Mouse (Mus musculus) stomach, embryonic 16.5 days (tissue): Measurements from ENCODE around the gene Mob4. TPM values are rescaled to one million over a fixed set of nuclear protein-coding genes. Genes with fewer than 3 reads are reported as not detected.

Experiments
- ATAC-seq: fragments of 200-750 bp; cut with Nextera tagmentation; 2 replicates; pipeline ENCODE4 v1.8.0; 2017; ENCODE audit warnings: moderate number of reproducible peaks, moderate TSS enrichment; ENCODE audit not compliant: insufficient read depth, low FRiP score
- H3K27ac ChIP-seq: fragments of 300-500 bp; sonication (generic); 2 replicates; pipeline ENCODE4 v1.5.1; 2014; ENCODE audit warnings: low read length
- H3K27me3 ChIP-seq: fragments of 300-500 bp; sonication (generic); 2 replicates; pipeline ENCODE4 v1.6.1; 2014; ENCODE audit warnings: low read length, control low read depth, mixed read lengths; ENCODE audit not compliant: control insufficient read depth, insufficient read depth
- H3K36me3 ChIP-seq: fragments of 300-500 bp; sonication (generic); 2 replicates; pipeline ENCODE4 v1.6.1; 2014; ENCODE audit warnings: low read length; ENCODE audit not compliant: control insufficient read depth, insufficient read depth
- H3K4me1 ChIP-seq: fragments of 300-500 bp; sonication (generic); 2 replicates; pipeline ENCODE4 v1.6.1; 2014; ENCODE audit warnings: low read length, control low read depth, mixed read lengths; ENCODE audit not compliant: control insufficient read depth, insufficient read depth
- H3K4me2 ChIP-seq: fragments of 300-500 bp; sonication (generic); 2 replicates; pipeline ENCODE4 v1.6.1; 2014; ENCODE audit warnings: low read depth, low read length, mixed read lengths
- H3K4me3 ChIP-seq: fragments of 300-500 bp; sonication (generic); replicated peaks from 2 replicates; pipeline ENCODE4 v1.5.1; 2014; ENCODE audit warnings: mild to moderate bottlenecking, low read length
- H3K9ac ChIP-seq: fragments of 300-500 bp; sonication (generic); 2 replicates; pipeline ENCODE4 v1.6.1; 2014; ENCODE audit warnings: low read length
- H3K9me3 ChIP-seq: fragments of 300-500 bp; sonication (generic); replicated peaks from 2 replicates; pipeline ENCODE4 v1.6.1; 2016; ENCODE audit warnings: low read length, control low read depth; ENCODE audit not compliant: control insufficient read depth
- WGBS: fragments of 180-500 bp; shearing (Covaris S2); extraction: QIAGEN DNeasy Blood & Tissue Kit; methylation state at CpG from one replicate; pipeline ENCODE4 v1.1.7; 2014; 5-methylcytosine and 5-hydroxymethylcytosine counted together
- polyA plus RNA-seq: library from polyadenylated mRNA; unstranded; fragments of >200 nt; fragmentation: Nextera tagmentation; extraction: Ambion mirVana; gene quantifications from 2 replicates; pipeline ENCODE4 v1.2.1, GENCODE M21; 2015

The Mob4 gene
- 153 TPM in 2 replicates for polyA plus RNA-seq

- Histone ChIP-seq H3K36me3 (no peaks in the 10 kb centered on the region), H3K4me1 (peaks cover 13% of the 10 kb centered on the region), H3K9me3 (no peaks in the 10 kb centered on the region), H3K4me3 (peak within 1 kb of the TSS; percentile 100), H3K27ac (peak within 1 kb of the TSS; percentile 100), H3K4me2 (peak within 1 kb of the TSS; percentile 78), H3K9ac (peak within 1 kb of the TSS; percentile 100), H3K27me3 (no peaks in the 10 kb centered on the region)
- peak; percentile 97 for ATAC-seq
- under 1% methylated on average over 42 of the region's 42 CpGs for WGBS
Observed at GRCm38 (mm10) chr1:55130943-55131401, at the start of gene Mob4. TSS of gene Mob4 (plus strand) at chr1:55131231.

- H3K36me3 ChIP-seq: peaks cover 50% of the 10 kb centered on the region
Observed at GRCm38 (mm10) chr1:55082106-55082505, 48.9 kb upstream of the Mob4 start.

DNA sequence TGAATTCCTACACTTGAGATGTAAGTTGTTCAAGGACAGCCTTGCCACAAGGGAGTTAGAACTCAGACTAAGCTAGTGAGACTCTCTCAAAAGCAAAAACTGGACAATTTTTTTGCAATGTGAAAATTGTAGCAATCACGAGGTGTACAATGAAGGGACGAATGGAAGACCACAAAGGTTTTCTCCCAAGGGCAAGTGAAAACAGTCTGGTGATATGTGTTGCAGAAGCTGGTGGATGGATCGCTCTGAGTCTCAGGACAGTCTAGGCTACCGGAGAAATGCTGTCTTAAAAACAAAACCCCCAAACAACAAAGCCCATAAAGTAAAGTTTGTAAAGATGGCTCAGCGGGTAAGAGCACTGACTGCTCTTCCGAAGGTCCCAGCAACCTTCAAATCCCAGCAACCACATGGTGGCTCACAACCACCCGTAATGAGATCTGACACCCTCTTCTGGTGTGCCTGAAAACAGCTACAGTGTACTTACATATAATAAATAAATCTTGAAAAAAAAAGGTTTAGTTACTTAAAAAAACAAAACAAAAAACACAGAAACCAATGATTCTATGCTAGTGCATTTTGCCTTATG is 45.2 kb upstream of the Mob4 start:
- no peak for ATAC-seq
- H3K4me3 ChIP-seq: peak overlapping the region; percentile 96
- no peak overlapping the region for H3K27ac ChIP-seq
- H3K36me3 ChIP-seq: peaks cover 38% of the 10 kb centered on the region
- peaks cover 28% of the 10 kb centered on the region for H3K4me1 ChIP-seq
- peak overlapping the region; percentile 78 for H3K4me2 ChIP-seq
- WGBS: 51% methylated on average over 7 of the region's 7 CpGs
- H3K9me3 ChIP-seq: no peaks in the 10 kb centered on the region
- peak overlapping the region; percentile 42 for H3K9ac ChIP-seq
- no peaks in the 10 kb centered on the region for H3K27me3 ChIP-seq

More at GRCm38 (mm10) chr1:55082106-55082505, 48.9 kb upstream of the Mob4 start:
- no peak overlapping the region for H3K27ac ChIP-seq
- H3K4me3 ChIP-seq: no peak overlapping the region
- ATAC-seq: no peak
- WGBS: 77% methylated on average over 1 of the region's 1 CpGs
- H3K27me3 ChIP-seq: no peaks in the 10 kb centered on the region
- no peak overlapping the region for H3K9ac ChIP-seq
- H3K4me2 ChIP-seq: no peak overlapping the region
- no peaks in the 10 kb centered on the region for H3K9me3 ChIP-seq
- H3K4me1 ChIP-seq: peaks cover 21% of the 10 kb centered on the region

DNA sequence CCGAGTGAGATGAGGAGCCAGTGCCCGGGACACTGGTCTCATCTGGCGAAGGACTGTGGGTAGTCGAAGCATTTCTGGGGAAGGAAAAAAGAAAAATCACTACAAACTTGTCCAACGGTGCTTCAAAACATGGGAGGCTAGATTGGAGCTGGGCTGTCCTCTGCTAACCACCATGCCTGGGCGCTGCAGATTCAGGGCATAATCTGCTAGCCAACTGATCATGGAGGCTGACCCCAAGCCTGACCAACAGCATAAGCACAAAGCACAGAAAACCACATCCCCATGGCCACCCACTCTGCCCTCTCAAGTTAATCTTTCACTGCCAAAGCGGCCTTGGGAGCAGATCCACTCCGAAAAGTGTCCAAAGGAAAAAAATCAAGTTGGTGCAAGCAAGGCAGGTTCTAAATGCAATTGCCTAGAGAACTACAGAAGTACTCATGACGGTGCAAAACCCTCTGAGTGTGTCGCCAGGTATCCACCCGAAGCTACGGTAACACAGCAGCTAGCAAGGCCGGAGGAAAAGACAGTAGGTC is 44.1 kb upstream of the Mob4 start:
- no peak for ATAC-seq
- Histone ChIP-seq H3K27me3 (no peaks in the 10 kb centered on the region), H3K4me1 (peaks cover 28% of the 10 kb centered on the region), H3K9ac (peak overlapping the region; percentile 98), H3K4me2 (peak overlapping the region; percentile 78), H3K27ac (peak overlapping the region; percentile 98), H3K4me3 (peak overlapping the region; percentile 96), H3K9me3 (no peaks in the 10 kb centered on the region), H3K36me3 (peaks cover 36% of the 10 kb centered on the region)
- under 1% methylated on average over 13 of the region's 13 CpGs for WGBS

GRCm38 (mm10) chr1:55087401-55087904 is 43.6 kb upstream of the Mob4 start:
- under 1% methylated on average over 57 of the region's 57 CpGs for WGBS
- peak; percentile 27; the same call in 1 of the 2 replicates for ATAC-seq
- Histone ChIP-seq H3K4me2 (peak overlapping the region; percentile 78), H3K4me1 (peaks cover 28% of the 10 kb centered on the region), H3K36me3 (peaks cover 31% of the 10 kb centered on the region), H3K27me3 (no peaks in the 10 kb centered on the region), H3K4me3 (peak overlapping the region; percentile 96), H3K27ac (peak overlapping the region; percentile 98), H3K9ac (peak overlapping the region; percentile 98), H3K9me3 (no peaks in the 10 kb centered on the region)

GRCm38 (mm10) chr1:55087932-55088610 is 43.0 kb upstream of the Mob4 start, which contains the start of the genes Hspe1 and Hspd1:
TSS of gene Hspe1 (plus strand) at chr1:55088132.
TSS of gene Hspd1 (minus strand) at chr1:55088243.
- Histone ChIP-seq H3K9me3 (no peaks in the 10 kb centered on the region), H3K4me3 (peak within 1 kb of the TSS; percentile 96), H3K27ac (peak within 1 kb of the TSS; percentile 98), H3K36me3 (peaks cover 26% of the 10 kb centered on the region), H3K4me1 (peaks cover 28% of the 10 kb centered on the region), H3K4me2 (peak within 1 kb of the TSS; percentile 86), H3K9ac (peak within 1 kb of the TSS; percentile 98), H3K27me3 (no peaks in the 10 kb centered on the region)
- under 1% methylated on average over 76 of the region's 76 CpGs for WGBS
- ATAC-seq: peak; percentile 96

DNA sequence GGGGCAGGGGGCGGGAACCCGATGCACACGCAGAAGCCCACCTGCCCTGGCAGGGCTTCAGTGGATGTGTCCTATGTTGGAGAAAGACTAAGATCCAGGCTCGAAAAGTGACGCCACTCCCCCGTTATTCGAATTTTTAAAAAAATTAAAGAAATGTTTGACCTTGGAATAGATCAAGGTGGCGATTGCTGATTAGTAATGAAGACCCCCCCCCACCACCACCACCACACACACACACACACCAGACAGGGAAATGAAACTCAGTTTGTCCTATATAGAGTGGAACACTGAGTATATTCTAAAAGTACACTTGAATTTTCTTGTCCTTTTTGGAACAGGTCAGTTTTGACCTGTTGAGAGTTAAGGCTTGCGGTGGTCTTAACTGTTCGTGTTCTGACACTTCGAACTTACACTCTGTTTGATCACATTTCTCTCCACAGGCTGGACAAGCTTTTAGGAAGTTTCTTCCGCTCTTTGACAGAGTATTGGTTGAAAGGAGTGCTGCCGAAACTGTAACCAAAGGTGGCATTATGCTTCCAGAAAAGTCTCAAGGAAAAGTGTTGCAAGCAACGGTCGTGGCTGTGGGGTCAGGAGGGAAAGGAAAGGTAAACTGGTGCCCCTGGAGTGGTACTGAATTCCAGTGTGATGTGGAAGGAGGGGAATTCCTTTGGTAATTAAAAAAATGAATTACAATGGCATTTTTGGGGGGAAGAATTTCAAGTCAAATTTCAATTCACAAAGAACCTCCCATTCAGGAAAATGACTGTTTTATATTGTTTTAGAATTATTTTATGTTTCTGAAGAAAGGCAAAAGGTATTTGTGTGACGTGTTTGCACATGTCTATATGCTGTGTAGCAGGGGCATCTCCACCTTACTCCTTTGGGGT is 42.2 kb upstream of the Mob4 start:
- Histone ChIP-seq H3K27me3 (no peaks in the 10 kb centered on the region), H3K27ac (peak overlapping the region; percentile 98), H3K9me3 (no peaks in the 10 kb centered on the region), H3K4me3 (peak overlapping the region; percentile 96), H3K36me3 (peaks cover 18% of the 10 kb centered on the region), H3K4me2 (peak overlapping the region; percentile 86), H3K4me1 (peaks cover 28% of the 10 kb centered on the region), H3K9ac (peak overlapping the region; percentile 98)
- no peak for ATAC-seq
- 5% methylated on average over 16 of the region's 16 CpGs for WGBS

- Histone ChIP-seq H3K9ac (peak overlapping the region; percentile 98), H3K4me1 (peaks cover 25% of the 10 kb centered on the region)
Observed at GRCm38 (mm10) chr1:55089498-55090064, 41.5 kb upstream of the Mob4 start.

More at GRCm38 (mm10) chr1:55089498-55090064, 41.5 kb upstream of the Mob4 start:
- WGBS: 78% methylated on average over 5 of the region's 5 CpGs
- no peaks in the 10 kb centered on the region for H3K9me3 ChIP-seq
- ATAC-seq: no peak
- H3K27me3 ChIP-seq: no peaks in the 10 kb centered on the region
- peaks cover 14% of the 10 kb centered on the region; the same call in 1 of the 2 replicates for H3K36me3 ChIP-seq
- peak overlapping the region; percentile 33 for H3K27ac ChIP-seq
- H3K4me3 ChIP-seq: peak overlapping the region; percentile 96
- H3K4me2 ChIP-seq: peak overlapping the region; percentile 86
